Mouse (Mus musculus): ENCODE data around the gene Ambra1.

Gene Ambra1

GRCm38 (mm10) chr2:91921181-91921789, 191.4 kb downstream of the Ambra1 start:
- CTCF ChIA-PET, result no interaction called here

- CTCF ChIA-PET, result no interaction called here
Measured at GRCm38 (mm10) chr2:91921790-91922570, 192.0 kb downstream of the Ambra1 start.

DNA sequence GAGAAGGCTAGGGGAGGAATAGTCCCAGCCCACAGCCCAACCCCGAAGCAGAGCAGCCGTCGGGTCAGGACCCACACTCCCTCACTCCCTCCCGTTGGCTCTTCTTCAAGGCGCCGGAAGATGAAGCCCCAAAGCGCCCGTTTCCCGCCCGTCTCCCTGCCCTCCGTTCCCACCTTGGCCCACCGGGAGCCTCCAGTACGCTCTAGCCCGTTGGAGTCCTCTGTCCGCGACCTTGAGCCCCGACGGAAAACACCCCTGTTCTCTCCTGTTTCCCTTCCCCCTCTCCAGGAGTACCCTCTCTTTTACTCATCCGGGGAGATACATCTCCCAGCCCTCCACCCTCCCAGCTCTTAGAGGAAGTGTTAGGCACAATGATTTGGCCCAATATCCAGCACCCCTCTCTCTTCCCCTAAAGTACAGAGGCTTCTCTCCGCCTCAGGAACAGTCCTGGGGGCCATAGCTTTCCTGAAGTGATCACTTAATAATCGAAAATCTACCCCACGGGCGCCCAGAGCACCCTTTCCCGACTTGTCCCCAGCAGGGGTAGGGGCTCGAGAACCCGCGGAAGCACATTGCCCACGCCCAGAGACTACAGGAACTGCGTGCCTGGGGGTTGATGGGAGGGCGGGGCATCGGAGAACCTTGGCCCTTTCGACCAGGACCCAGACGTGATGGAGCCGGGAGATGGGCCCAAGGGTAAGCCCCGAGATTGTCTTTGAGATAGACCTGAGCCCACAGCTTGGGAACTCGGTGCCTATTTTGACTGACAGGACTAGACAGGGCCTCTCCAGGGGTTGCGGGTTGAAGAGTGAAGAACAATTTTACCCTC, 192.9 kb downstream of the Ambra1 start:
- CTCF ChIA-PET, result no interaction called here

DNA sequence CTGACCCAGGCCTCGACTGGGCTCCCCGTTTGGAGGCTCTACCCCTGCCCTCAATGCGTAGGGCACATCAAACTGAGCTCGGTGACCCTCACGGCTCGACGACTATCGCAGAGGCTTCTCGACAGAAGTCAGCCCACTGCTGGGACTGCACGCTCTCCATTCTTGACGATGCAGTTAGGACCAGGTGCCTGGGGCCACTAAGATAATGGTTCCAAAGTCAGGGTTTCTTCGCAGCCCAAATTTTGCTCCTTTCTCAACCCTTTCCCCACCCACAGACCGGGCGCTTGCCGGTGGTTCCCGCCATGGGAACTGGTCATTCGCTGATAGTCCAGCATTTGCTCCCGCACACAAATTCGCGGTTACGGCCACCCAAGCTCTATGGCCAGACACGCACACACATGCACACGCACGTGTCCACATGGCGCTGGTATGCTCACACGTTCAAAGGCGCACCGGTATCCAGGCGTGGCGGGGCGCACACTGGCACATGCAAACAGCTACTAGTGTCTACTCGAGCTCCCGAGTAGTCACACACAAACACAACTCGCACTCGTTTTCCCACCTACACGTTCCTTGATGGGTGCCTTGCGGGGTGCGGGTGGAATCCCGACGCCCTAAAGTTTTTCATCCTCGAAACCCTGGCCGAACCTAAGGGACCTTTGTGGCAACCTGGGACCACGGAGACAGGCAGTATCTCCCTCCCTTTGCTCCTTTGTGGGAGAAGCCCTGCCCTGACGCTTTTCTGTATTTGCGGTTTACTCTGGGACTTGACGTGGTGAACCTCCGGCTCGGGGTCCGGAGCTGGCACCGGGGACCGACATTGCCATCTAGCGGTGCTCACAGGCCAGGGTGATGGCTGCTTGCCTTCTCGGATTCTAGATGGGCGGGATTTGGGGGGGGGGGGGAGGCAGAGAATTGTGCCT, 193.7 kb downstream of the Ambra1 start:
- CTCF ChIA-PET, result interaction anchor here (0.6 kb wide), 1 partner anchor 195 kb away, joined by 3 read pairs; no protein-coding TSS in a partner anchor

GRCm38 (mm10) chr2:91924726-91925125, 194.8 kb downstream of the Ambra1 start:
- CTCF ChIA-PET, result interaction anchor here (0.6 kb wide), 1 partner anchor 170 kb away, joined by 3 read pairs; no protein-coding TSS in a partner anchor

DNA sequence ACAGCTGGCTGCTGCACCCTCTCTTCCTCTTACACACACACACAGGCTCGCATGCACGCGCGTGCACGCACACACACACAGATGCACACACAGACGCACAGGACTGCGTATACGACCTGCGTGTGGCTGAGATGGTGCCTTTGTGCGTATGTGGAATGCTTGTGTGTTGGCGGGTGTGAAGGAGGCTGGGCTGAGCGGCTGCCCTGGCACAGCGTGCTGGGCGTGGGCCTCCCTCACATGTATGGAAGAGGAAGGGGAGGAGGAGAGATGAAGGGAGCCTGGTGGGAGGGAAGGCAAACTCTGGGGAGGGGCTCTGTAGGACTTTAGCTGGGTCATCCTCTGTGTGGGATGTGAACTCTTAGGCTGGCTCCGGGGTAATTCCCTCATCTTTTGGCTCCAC, 195.5 kb downstream of the Ambra1 start:
- CTCF ChIA-PET, result no interaction called here

DNA sequence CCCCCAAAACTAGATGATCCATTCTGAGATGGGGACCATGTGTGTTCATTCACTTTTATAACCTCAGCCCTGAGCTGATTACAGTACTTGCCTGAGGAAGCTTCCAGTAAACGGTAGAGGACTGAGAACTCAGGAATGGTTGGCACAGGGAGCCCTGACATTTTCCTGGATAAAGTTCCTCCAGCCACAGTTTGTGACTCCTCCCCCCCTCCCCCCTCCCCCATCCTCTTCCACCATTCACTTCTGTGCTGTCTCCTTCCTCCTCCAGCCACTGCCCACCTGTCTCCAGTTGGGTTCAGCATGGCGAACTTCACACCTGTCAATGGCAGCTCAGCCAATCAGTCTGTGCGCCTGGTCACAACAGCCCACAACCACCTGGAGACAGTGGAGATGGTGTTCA, 197.0 kb downstream of the Ambra1 start, which contains the start of gene Chrm4:
TSS of gene Chrm4 (plus strand) at position 301 of the 400 bp plus-strand sequence.
- CTCF ChIA-PET, result interaction anchor here (0.6 to 0.7 kb wide), 2 partner anchors 33 to 82 kb away, joined by 5 to 8 read pairs; no protein-coding TSS in a partner anchor

GRCm38 (mm10) chr2:91927826-91928533, 198.0 kb downstream of the Ambra1 start:
- CTCF ChIA-PET, result interaction anchor here (0.5 to 0.6 kb wide), 2 partner anchors 30 to 99 kb away, joined by 3 read pairs; no protein-coding TSS in a partner anchor

DNA sequence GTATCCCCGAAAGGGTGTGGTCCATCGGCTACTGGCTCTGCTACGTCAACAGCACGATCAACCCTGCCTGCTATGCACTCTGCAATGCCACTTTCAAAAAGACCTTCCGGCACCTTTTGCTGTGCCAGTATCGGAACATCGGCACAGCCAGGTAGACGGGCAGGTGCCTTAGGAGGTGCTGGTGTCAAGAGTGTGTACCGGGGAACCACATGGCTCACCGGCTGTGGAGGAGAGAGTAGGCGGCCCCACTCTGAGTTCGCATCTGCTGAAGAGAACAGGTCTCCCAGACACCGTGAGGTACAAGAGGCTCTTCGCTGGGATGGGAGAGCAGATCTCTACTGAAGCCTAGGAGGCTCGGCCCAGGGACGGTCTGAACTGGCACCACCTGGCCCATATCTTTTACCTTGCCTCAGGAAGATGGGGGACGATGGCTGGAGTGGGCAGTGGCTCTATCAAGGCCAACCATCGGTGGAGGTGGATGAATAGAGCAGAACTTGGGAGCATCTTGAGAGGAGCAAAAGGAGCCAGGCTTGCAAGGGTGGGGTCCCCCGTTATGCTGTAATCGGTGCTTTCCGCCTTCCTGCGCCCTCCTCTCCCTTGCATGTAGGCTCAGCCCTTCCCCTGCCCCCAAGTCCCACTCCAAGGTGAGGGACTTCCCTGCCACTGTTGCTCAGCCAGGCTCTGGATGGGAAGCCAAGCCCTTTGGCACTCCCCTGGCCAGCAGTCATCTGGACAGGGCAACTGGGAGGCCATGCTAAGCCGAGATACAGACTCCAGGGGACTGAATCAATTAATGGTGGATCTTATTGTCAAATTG, 198.8 kb downstream of the Ambra1 start:
- CTCF ChIA-PET, result interaction anchor here (0.5 to 1.2 kb wide), 3 partner anchors 29 to 100 kb away, joined by 3 to 27 read pairs (median 3); no protein-coding TSS in a partner anchor

GRCm38 (mm10) chr2:91929455-91929854, 199.5 kb downstream of the Ambra1 start:
- CTCF ChIA-PET, result interaction anchor here (0.7 to 1.2 kb wide), 4 partner anchors 14 to 776 kb away, joined by 5 to 27 read pairs (median 5); no protein-coding TSS in a partner anchor

DNA sequence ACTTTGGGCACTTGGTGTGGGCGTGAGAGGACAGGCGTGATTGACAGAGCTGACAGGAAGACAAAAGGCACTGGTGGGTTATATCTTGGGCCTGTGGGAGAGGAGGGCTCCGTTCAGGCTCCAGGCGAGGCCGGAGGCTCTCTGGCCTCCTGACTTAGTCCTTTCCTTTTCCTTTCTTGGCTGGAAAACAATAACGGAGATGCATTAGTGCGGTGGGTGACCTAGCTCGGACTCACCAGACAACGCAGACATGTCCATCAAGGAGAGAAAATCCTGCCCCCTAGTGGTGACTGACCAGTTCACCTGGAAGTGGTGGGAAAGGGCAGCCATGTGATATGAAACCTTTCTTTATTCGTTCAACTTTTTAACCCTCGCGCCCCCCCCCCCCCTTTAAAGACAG, 200.0 kb downstream of the Ambra1 start:
- CTCF ChIA-PET, result interaction anchor here (0.7 to 1.2 kb wide), 4 partner anchors 13 to 776 kb away, joined by 5 to 27 read pairs (median 5); no protein-coding TSS in a partner anchor

DNA sequence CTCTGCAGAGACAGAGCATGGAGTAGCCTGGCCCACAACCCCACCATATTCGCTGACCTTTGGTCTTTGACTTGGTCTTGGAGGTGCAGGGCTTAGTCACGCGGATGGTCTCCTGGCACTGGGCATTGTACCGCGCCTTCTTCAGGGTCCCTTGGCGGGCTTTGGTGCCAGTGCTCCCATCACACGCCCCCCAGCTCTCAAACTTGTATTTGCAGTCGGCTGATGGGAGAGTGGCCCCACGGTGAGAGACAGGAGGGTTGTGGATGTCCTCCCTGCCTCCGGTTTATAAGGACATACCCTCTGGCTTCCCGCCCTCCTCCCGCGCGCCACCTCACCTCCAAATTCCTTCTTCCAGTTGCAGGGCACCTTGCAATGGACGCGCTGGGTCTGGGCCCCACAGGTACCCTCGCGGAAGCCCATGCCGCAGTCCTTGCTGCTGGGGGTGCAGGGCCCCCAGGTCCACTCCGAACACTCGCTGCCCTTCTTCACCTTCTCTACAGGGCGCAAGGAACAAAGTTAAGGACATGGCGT, 200.9 kb downstream of the Ambra1 start:
- CTCF ChIA-PET, result no interaction called here

DNA sequence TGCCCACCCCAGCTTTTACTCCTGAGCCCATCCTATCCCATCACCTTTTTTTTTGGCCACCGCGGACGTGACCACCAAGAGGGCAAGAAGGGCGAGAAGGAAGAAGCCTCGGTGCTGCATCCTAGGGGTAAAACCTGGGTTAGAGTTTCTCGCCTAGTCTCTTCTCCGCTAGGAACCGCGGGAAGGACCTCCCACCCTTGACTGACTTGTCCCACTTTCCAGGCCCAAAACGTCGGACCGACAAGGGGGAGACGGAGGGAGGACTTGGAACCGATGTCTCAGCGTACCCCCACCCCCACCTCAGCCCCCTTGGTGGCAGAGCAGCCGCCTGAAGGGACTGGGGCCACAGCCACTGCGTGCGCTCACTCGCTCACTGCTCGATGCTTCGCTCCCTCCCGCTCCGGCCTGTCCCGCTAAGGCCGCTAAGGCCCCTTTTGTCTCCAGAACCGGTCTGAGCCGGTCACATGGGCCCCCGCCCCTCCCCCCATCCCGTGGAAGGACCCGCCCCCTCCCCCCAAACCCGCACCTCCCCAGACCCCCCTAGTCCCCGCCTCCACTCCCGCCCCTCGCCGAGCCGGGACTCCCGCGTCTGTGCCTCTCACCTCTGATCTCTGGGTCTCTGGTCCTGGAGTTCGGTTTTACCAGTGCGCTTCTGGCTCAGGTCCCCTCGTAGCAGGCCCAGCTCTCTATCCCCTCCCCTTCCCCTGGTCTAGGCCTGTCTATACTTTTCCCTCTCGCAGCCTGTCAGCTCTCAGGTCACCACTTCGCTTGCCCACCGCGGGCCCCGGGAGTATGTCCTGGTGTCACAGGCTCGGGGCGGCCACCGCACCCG, 201.6 kb downstream of the Ambra1 start:
- CTCF ChIA-PET, result no interaction called here

- CTCF ChIA-PET, result interaction anchor here (0.5 to 0.6 kb wide), 3 partner anchors 17 to 152 kb away, joined by 3 to 5 read pairs (median 3); no protein-coding TSS in a partner anchor
Measured at GRCm38 (mm10) chr2:91932160-91932711, 202.3 kb downstream of the Ambra1 start, which contains the start of gene Mdk. Mdk (minus strand) TSS chr2:91932297.

- CTCF ChIA-PET, result interaction anchor here (0.5 to 0.6 kb wide), 3 partner anchors 17 to 153 kb away, joined by 3 to 5 read pairs (median 3); no protein-coding TSS in a partner anchor
Measured at GRCm38 (mm10) chr2:91932737-91933350, 202.9 kb downstream of the Ambra1 start.

- CTCF ChIA-PET, result no interaction called here
Measured at GRCm38 (mm10) chr2:91933471-91933870, 203.5 kb downstream of the Ambra1 start.

- CTCF ChIA-PET, result no interaction called here
Measured at GRCm38 (mm10) chr2:91934016-91934415, 204.1 kb downstream of the Ambra1 start.
